Mouse (Mus musculus): ENCODE measurements at regions not wholly inside any gene's neighbourhood (a gene's known extent, or its start where the extent isn't known, plus 50 kb on each side); places are given as distances from the start of the nearest gene placed in this dataset.
A peak's percentile ranks its signal among the peaks of the same experiment; 100 is the strongest.

GRCm38 (mm10) chr10:113440818-113441217, 512.0 kb upstream of the Atxn7l3b start:
- peak; percentile 2 for DNase-seq (ENCODE audit: low spot score)

- no peak for DNase-seq (ENCODE audit: low spot score)
Measured at GRCm38 (mm10) chr10:113431155-113431554, 502.4 kb upstream of the Atxn7l3b start.

GRCm38 (mm10) chr10:113411250-113411813, 482.5 kb upstream of the Atxn7l3b start:
- peak; percentile 9 for DNase-seq (ENCODE audit: low spot score)

GRCm38 (mm10) chr10:113390579-113390978, 461.8 kb upstream of the Atxn7l3b start:
- DNase-seq (ENCODE audit: low spot score): no peak

- no peak for DNase-seq (ENCODE audit: low spot score)
Measured at GRCm38 (mm10) chr10:113369232-113369631, 440.4 kb upstream of the Atxn7l3b start.

- DNase-seq (ENCODE audit: low spot score): no peak
Measured at GRCm38 (mm10) chr10:113346199-113346598, 417.4 kb upstream of the Atxn7l3b start.

All from retina, embryonic 14.5 days (tissue).